Mouse (Mus musculus): ENCODE results near the gene C1qtnf2. TPM values are rescaled to one million over a fixed set of nuclear protein-coding genes. Genes with fewer than 3 reads are reported as not detected.

The C1qtnf2 gene
- polyA plus RNA-seq, 1 experiment from 2014 or later: 13.4 TPM

DNA sequence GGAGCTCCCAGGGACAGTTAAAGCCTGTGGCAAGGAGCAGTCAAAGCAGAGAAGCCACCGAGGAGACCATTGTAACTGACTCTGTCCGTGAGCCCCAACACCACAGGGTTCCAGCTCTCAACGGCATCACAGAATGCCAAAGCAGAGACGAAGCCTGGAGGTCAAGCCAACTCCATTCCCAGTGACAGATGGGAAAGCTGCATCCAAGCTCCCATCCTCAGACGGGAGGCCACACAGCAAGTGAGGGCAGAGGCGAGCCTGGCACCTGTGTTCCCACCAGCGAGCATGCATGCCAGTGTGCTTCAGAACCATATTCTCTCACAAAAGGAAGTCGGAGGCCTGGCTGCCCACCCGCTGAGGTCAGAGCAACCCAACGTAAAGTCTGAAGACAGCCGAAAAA, 43.6 kb downstream of the C1qtnf2 start:
- H3K27me3 ChIP-seq (ENCODE audit: control insufficient read depth, insufficient read depth, low read length): no peaks in the 10 kb centered on the region
- 86% methylated on average over 11 of the region's 11 CpGs for WGBS

DNA sequence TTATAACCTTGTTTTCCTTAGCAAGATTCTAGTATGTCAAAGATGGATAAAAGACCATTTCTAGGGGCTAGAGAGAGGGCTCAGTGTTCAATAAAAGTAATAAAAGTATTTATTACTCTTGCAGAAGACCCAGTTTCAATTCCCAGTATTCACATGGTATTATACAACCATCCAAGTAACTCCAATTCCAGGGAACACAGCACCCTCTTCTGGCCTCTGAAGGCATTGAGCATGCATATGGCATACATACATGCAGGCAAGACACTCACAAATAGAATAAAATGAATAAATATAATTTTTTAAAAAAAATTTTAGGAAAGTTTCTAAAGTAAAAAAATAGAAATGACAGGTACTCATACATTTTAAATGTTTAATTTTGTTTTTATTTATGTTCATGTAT, 44.0 kb downstream of the C1qtnf2 start:
- no peak overlapping the region for H3K9ac ChIP-seq (ENCODE audit: low read depth, low read length)
- H3K27me3 ChIP-seq (ENCODE audit: control insufficient read depth, insufficient read depth, low read length): no peaks in the 10 kb centered on the region
- no peak overlapping the region for H3K4me2 ChIP-seq (replicated peaks; ENCODE audit: low read depth, low read length)
- no peak overlapping the region for H3K4me3 ChIP-seq (ENCODE audit: low read length)
- H3K27ac ChIP-seq (ENCODE audit: low read depth, low read length): no peak overlapping the region
- H3K36me3 ChIP-seq (ENCODE audit: control insufficient read depth, insufficient read depth, low read length): no peaks in the 10 kb centered on the region
- ATAC-seq (ENCODE audit: low FRiP score, low TSS enrichment): no peak
- H3K9me3 ChIP-seq (ENCODE audit: control insufficient read depth, low read length): no peaks in the 10 kb centered on the region
- H3K4me1 ChIP-seq (ENCODE audit: control insufficient read depth, insufficient read depth, low read length): no peaks in the 10 kb centered on the region

More for the DNA sequence above, 43.6 kb downstream of the C1qtnf2 start:
- H3K27ac ChIP-seq (ENCODE audit: low read depth, low read length): no peak overlapping the region
- no peak overlapping the region for H3K9ac ChIP-seq (ENCODE audit: low read depth, low read length)
- no peaks in the 10 kb centered on the region for H3K9me3 ChIP-seq (ENCODE audit: control insufficient read depth, low read length)
- ATAC-seq (ENCODE audit: low FRiP score, low TSS enrichment): no peak
- no peak overlapping the region for H3K4me3 ChIP-seq (ENCODE audit: low read length)
- H3K36me3 ChIP-seq (ENCODE audit: control insufficient read depth, insufficient read depth, low read length): no peaks in the 10 kb centered on the region
- no peak overlapping the region for H3K4me2 ChIP-seq (replicated peaks; ENCODE audit: low read depth, low read length)
- H3K4me1 ChIP-seq (ENCODE audit: control insufficient read depth, insufficient read depth, low read length): no peaks in the 10 kb centered on the region

DNA sequence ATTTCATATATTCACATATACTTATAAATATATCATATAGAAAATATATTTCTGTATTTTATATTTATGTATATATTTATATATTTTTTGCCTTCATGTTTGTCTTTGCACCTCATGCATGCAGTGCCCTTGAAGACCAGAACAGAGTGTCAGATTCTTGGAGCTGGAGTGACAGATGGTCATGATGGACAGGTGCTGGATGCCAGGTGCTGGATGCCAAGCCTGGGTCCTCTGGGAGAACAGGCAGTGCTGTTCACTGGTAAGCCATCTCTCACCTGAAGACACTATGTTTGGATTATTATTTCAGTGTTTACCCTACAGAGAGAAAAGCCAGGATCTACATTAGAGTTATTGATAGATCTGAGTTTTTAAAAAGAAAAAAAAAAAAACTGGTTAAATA, 44.7 kb downstream of the C1qtnf2 start:
- no peak overlapping the region for H3K4me2 ChIP-seq (replicated peaks; ENCODE audit: low read depth, low read length)
- no peak for ATAC-seq (ENCODE audit: low FRiP score, low TSS enrichment)
- no peaks in the 10 kb centered on the region for H3K36me3 ChIP-seq (ENCODE audit: control insufficient read depth, insufficient read depth, low read length)
- no peak overlapping the region for H3K9ac ChIP-seq (ENCODE audit: low read depth, low read length)
- H3K27ac ChIP-seq (ENCODE audit: low read depth, low read length): no peak overlapping the region
- no peak overlapping the region for H3K4me3 ChIP-seq (ENCODE audit: low read length)
- H3K27me3 ChIP-seq (ENCODE audit: control insufficient read depth, insufficient read depth, low read length): no peaks in the 10 kb centered on the region
- no peaks in the 10 kb centered on the region for H3K4me1 ChIP-seq (ENCODE audit: control insufficient read depth, insufficient read depth, low read length)
- H3K9me3 ChIP-seq (ENCODE audit: control insufficient read depth, low read length): no peaks in the 10 kb centered on the region

DNA sequence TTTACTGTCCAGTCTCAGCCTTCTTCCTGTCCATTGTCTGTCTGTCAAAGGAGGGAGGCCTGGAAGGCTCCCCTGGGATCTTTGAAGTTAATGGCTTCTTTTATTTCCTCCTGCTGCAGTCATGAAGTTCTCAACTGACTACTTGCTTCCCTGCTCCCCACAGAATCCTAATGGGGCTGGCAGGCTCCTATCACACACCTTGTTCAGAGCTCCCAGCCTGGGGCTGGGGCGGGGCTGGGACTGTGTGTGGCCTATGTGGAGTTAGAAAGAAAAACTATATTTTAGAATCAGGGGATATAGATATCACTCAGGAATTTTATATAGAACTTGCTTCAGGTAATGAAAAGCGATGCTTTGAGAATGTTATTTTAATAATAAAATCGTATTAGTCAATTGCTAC, 46.4 kb downstream of the C1qtnf2 start:
- Histone ChIP-seq H3K27me3 (ENCODE audit: control insufficient read depth, insufficient read depth, low read length) (no peaks in the 10 kb centered on the region), H3K36me3 (ENCODE audit: control insufficient read depth, insufficient read depth, low read length) (no peaks in the 10 kb centered on the region), H3K9me3 (ENCODE audit: control insufficient read depth, low read length) (no peaks in the 10 kb centered on the region), H3K4me1 (ENCODE audit: control insufficient read depth, insufficient read depth, low read length) (no peaks in the 10 kb centered on the region), H3K4me2 (replicated peaks; ENCODE audit: low read depth, low read length) (no peak overlapping the region), H3K27ac (ENCODE audit: low read depth, low read length) (no peak overlapping the region), H3K9ac (ENCODE audit: low read depth, low read length) (no peak overlapping the region), H3K4me3 (ENCODE audit: low read length) (no peak overlapping the region)
- ATAC-seq (ENCODE audit: low FRiP score, low TSS enrichment): no peak
- WGBS: 73% methylated on average over 3 of the region's 3 CpGs

DNA sequence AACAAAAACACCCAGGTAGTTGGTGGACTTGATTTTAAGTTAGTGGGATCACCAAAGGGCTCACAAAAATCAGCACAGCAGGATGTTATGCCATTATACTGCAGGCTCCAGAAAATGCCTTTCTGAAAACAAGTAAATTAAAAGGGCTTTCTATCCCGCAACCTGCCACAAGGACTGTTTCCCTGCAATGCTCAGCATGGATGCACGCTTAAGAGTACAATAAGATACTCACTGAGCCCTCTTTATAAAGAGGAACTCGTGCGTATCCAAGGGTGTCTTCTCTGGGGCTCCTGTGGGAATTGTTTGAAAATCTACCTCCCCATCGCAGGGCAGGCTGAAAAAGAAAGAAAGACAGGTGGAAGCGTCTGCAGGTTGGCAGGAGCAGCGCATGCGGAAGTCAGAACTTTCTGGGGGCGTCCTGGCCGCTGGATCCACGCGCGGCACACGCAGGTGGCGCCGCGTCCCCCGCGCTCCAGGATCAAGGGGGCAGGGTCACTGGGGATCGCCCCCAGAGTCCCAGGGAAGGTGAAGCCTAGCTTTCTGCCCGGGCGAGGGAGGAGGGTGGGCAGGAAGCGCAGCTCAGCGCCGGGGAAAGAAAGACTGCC, 54.1 kb downstream of the C1qtnf2 start:
- no peaks in the 10 kb centered on the region for H3K27me3 ChIP-seq (ENCODE audit: control insufficient read depth, insufficient read depth, low read length)
- peak overlapping the region; percentile 92 for H3K27ac ChIP-seq (ENCODE audit: low read depth, low read length)
- H3K4me3 ChIP-seq (ENCODE audit: low read length): peak overlapping the region; percentile 82
- 0% methylated on average over 25 of the region's 25 CpGs for WGBS
- ATAC-seq (ENCODE audit: low FRiP score, low TSS enrichment): peak; percentile 34
- H3K36me3 ChIP-seq (ENCODE audit: control insufficient read depth, insufficient read depth, low read length): peaks cover 10% of the 10 kb centered on the region
- peak overlapping the region; percentile 82 for H3K4me2 ChIP-seq (replicated peaks; ENCODE audit: low read depth, low read length)
- H3K4me1 ChIP-seq (ENCODE audit: control insufficient read depth, insufficient read depth, low read length): peaks cover 14% of the 10 kb centered on the region; the same call in 1 of the 2 replicates
- H3K9ac ChIP-seq (ENCODE audit: low read depth, low read length): peak overlapping the region; percentile 91
- H3K9me3 ChIP-seq (ENCODE audit: control insufficient read depth, low read length): no peaks in the 10 kb centered on the region

DNA sequence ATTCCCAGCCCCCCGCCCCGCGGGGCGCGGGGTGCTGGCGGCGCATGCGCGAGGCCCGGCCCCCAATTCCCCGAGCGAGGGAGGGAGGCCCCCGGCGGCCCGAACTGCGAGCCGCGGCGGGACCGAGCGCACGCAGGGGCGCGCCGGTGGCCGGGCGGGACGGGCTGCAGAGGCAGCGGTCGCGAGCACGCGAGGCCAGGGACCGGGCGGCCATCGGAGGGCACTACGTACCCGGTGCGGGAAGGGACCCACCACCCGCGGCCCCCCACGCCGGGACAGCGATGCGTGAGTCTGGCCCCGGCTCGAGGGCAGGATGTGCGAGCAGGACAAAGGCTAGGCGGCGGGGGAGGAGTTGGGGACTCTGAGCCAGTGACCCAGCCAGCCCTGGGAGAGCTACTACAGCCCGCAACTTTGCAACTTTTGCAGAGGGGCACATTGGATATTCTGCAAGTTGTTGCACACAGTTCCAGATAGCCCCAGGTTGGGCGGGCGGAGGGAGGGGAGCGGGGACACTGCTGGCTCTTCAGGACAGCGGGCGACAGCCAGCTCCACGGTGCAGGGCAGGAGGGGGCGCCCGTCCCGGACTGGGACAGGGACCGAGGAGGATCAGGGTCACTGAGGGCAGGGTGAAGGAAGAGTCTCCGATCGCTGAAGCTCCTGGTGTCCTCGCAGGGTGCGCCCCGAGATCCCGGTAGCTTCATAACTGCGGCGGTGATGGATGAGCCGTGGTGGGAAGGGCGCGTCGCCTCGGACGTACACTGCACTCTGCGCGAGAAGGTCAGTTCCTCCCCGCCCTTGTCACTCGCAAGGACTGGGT, 54.8 kb downstream of the C1qtnf2 start, which contains the start of gene Ccnjl:
TSS of gene Ccnjl (plus strand) at position 102 of the 817 bp plus-strand sequence.
- Histone ChIP-seq H3K9ac (ENCODE audit: low read depth, low read length) (peak within 1 kb of the TSS; percentile 91), H3K4me3 (ENCODE audit: low read length) (peak within 1 kb of the TSS; percentile 82), H3K9me3 (ENCODE audit: control insufficient read depth, low read length) (no peaks in the 10 kb centered on the region), H3K27me3 (ENCODE audit: control insufficient read depth, insufficient read depth, low read length) (no peaks in the 10 kb centered on the region), H3K36me3 (ENCODE audit: control insufficient read depth, insufficient read depth, low read length) (peaks cover 17% of the 10 kb centered on the region), H3K4me2 (replicated peaks; ENCODE audit: low read depth, low read length) (peak within 1 kb of the TSS; percentile 82), H3K4me1 (ENCODE audit: control insufficient read depth, insufficient read depth, low read length) (peaks cover 14% of the 10 kb centered on the region; the same call in 1 of the 2 replicates), H3K27ac (ENCODE audit: low read depth, low read length) (peak within 1 kb of the TSS; percentile 92)
- ATAC-seq (ENCODE audit: low FRiP score, low TSS enrichment): peak; percentile 88
- under 1% methylated on average over 69 of the region's 79 CpGs for WGBS

DNA sequence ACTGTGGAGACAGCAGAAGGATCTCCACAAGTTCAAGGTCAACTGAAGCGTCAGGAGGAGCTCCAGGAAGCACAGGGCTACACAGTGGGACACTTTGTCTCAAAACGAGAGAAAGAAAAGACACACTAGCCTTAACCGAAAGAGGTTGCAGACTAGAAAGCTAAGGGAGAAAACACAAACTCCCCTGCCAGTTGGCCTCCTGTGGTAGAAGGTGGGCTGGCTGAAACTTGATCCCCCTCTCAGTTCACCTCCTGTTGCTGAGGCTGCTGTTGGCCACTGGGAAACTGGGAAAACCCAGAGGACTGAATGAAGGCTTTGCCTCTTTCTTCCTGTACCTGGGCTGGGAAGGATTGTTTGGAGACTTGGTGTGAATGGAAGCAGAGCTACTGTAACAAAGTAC, 56.0 kb downstream of the C1qtnf2 start:
- no peak overlapping the region; the same call in 1 of the 2 replicates for H3K27ac ChIP-seq (ENCODE audit: low read depth, low read length)
- H3K27me3 ChIP-seq (ENCODE audit: control insufficient read depth, insufficient read depth, low read length): no peaks in the 10 kb centered on the region
- no peaks in the 10 kb centered on the region for H3K9me3 ChIP-seq (ENCODE audit: control insufficient read depth, low read length)
- H3K4me1 ChIP-seq (ENCODE audit: control insufficient read depth, insufficient read depth, low read length): peaks cover 14% of the 10 kb centered on the region; the same call in 1 of the 2 replicates
- H3K4me2 ChIP-seq (replicated peaks; ENCODE audit: low read depth, low read length): peak overlapping the region; percentile 82
- WGBS: 15% methylated on average over 3 of the region's 3 CpGs
- H3K36me3 ChIP-seq (ENCODE audit: control insufficient read depth, insufficient read depth, low read length): peaks cover 24% of the 10 kb centered on the region
- no peak overlapping the region for H3K9ac ChIP-seq (ENCODE audit: low read depth, low read length)
- 0 out of 2 replicates have a peak, but pooled peaks have one; percentile 32 for ATAC-seq (ENCODE audit: low FRiP score, low TSS enrichment)
- H3K4me3 ChIP-seq (ENCODE audit: low read length): peak overlapping the region; percentile 82

DNA sequence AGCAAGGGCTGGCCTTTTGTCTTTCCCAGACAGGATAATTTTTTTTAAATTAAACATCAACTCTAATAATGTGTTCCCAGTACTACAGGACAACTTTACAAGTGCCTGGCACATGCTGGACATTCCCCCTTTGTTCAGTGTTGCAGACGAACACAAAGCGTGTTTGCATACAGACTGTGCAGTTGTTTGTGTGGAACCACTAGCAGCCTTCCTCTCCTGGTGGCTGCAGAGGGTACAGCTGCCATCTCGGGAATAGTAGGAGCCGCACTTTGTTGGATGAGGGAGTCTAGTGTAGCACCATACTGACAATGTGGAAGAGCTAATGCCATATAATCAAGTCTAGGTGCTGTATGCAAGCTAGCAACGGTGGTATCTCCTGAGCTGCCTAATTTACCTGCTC, 57.5 kb downstream of the C1qtnf2 start:
- ATAC-seq (ENCODE audit: low FRiP score, low TSS enrichment): no peak
- Histone ChIP-seq H3K4me1 (ENCODE audit: control insufficient read depth, insufficient read depth, low read length) (peaks cover 17% of the 10 kb centered on the region; the same call in 1 of the 2 replicates), H3K9me3 (ENCODE audit: control insufficient read depth, low read length) (no peaks in the 10 kb centered on the region), H3K4me3 (ENCODE audit: low read length) (no peak overlapping the region), H3K4me2 (replicated peaks; ENCODE audit: low read depth, low read length) (no peak overlapping the region), H3K27me3 (ENCODE audit: control insufficient read depth, insufficient read depth, low read length) (no peaks in the 10 kb centered on the region), H3K36me3 (ENCODE audit: control insufficient read depth, insufficient read depth, low read length) (peaks cover 34% of the 10 kb centered on the region), H3K9ac (ENCODE audit: low read depth, low read length) (no peak overlapping the region), H3K27ac (ENCODE audit: low read depth, low read length) (no peak overlapping the region)
- WGBS: 70% methylated on average over 5 of the region's 5 CpGs

DNA sequence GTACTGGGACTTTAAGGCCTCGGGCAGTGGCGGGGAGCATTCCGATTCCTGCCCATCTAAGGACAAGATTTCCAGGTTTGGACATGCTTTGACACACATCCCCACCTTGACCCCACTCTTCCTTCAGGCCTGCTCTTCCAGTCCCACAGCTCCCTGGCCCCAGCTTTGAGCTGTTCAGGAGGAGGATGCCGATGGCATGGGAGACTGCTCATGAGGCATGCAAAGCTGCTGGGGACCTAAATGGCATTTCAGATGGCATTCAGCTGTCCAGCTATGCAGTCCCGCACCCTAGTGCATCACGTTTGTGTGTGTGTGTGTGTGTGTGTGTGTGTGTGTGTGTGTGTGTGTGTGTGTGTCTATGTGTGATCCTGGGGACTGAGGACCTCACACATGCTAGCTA, 63.0 kb downstream of the C1qtnf2 start:
- WGBS: 52% methylated on average over 6 of the region's 6 CpGs
- ATAC-seq (ENCODE audit: low FRiP score, low TSS enrichment): peak; percentile 55
- Histone ChIP-seq H3K4me1 (ENCODE audit: control insufficient read depth, insufficient read depth, low read length) (peaks cover 21% of the 10 kb centered on the region), H3K36me3 (ENCODE audit: control insufficient read depth, insufficient read depth, low read length) (peaks cover 46% of the 10 kb centered on the region), H3K27ac (ENCODE audit: low read depth, low read length) (no peak overlapping the region), H3K4me3 (ENCODE audit: low read length) (no peak overlapping the region), H3K4me2 (replicated peaks; ENCODE audit: low read depth, low read length) (no peak overlapping the region), H3K9ac (ENCODE audit: low read depth, low read length) (no peak overlapping the region), H3K27me3 (ENCODE audit: control insufficient read depth, insufficient read depth, low read length) (no peaks in the 10 kb centered on the region), H3K9me3 (ENCODE audit: control insufficient read depth, low read length) (no peaks in the 10 kb centered on the region)

Data from kidney, embryonic 14.5 days (tissue).